Mouse (Mus musculus): ENCODE measurements around the gene Nup98.

The Nup98 gene

GRCm38 (mm10) chr7:102209756-102210721 is at the start of gene Nup98, which contains the start of gene Pgap2:
Nup98 (minus strand) TSS chr7:102210176.
Pgap2 (plus strand) TSS chr7:102210208.
- peak; percentile 99 to 100 for DNase-seq

- DNase-seq: no peak
These were observed 48.8 kb upstream of the Nup98 start for GRCm38 (mm10) chr7:102258753-102259152.

GRCm38 (mm10) chr7:102258189-102258588 is 48.2 kb upstream of the Nup98 start:
- peak; percentile 83 to 84 for DNase-seq

GRCm38 (mm10) chr7:102256636-102257035 is 46.7 kb upstream of the Nup98 start:
- no peak for DNase-seq

GRCm38 (mm10) chr7:102255954-102256353 is 46.0 kb upstream of the Nup98 start, which contains the start of gene Rhog:
Rhog (minus strand) TSS chr7:102256054.
- DNase-seq: no peak

GRCm38 (mm10) chr7:102253631-102254030 is 43.7 kb upstream of the Nup98 start:
- no peak for DNase-seq

- DNase-seq: peak; percentile 91 to 92
These were observed 40.7 kb upstream of the Nup98 start for GRCm38 (mm10) chr7:102250631-102251214.

- DNase-seq: peak; percentile 64 to 67
These were observed 40.1 kb upstream of the Nup98 start for GRCm38 (mm10) chr7:102249896-102250630.

GRCm38 (mm10) chr7:102249531-102249895 is 39.5 kb upstream of the Nup98 start:
- peak in 1 of 2 experiments; percentile 20 for DNase-seq

- no peak for DNase-seq
These were observed 38.9 kb upstream of the Nup98 start for GRCm38 (mm10) chr7:102248691-102249404.

GRCm38 (mm10) chr7:102246956-102247797 is 37.2 kb upstream of the Nup98 start:
- no peak for DNase-seq

- no peak for DNase-seq
These were observed 36.3 kb upstream of the Nup98 start for GRCm38 (mm10) chr7:102246265-102246664.

GRCm38 (mm10) chr7:102245775-102246174 is 35.8 kb upstream of the Nup98 start:
- no peak for DNase-seq

- no peak for DNase-seq
These were observed 35.0 kb upstream of the Nup98 start for GRCm38 (mm10) chr7:102244782-102245535.

GRCm38 (mm10) chr7:102243870-102244269 is 33.9 kb upstream of the Nup98 start:
- DNase-seq: no peak

GRCm38 (mm10) chr7:102242917-102243316 is 32.9 kb upstream of the Nup98 start:
- DNase-seq: no peak

- DNase-seq: no peak
These were observed 32.4 kb upstream of the Nup98 start for GRCm38 (mm10) chr7:102242371-102242770.

GRCm38 (mm10) chr7:102239591-102239990 is 29.6 kb upstream of the Nup98 start:
- DNase-seq: no peak

- no peak for DNase-seq
These were observed 28.8 kb upstream of the Nup98 start for GRCm38 (mm10) chr7:102238686-102239286.

- no peak for DNase-seq
These were observed 23.1 kb upstream of the Nup98 start for GRCm38 (mm10) chr7:102233059-102233458.
